Mouse (Mus musculus): ENCODE data around the gene Inpp1.

DNA sequence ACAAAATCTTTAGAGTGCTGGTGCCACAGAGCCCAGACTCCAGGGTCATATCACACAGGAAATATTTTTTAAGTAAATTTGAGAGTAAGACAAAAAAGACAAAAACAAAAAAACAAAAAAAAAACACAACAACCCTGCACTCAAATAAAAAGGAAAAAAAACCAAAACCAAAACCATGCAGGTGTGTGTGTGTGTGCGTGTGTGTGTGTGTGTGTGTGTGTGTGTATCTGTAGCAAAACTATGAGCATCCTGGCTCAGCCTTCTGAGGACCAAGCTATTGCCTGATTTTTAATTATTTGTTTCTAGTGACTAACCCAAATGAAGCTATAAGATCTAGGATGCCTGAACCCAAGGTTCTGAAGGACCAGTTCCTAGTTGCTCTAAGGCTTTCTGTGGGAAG, 65.9 kb downstream of the Inpp1 start:
- TF ChIP-seq POLR2A (IDR thresholded peaks at IDR 0.05; ENCODE audit: extremely low read depth, insufficient read depth, low read length): no peak
- TF ChIP-seq CTCF (IDR thresholded peaks at IDR 0.05; ENCODE audit: low read depth, low read length): no peak
